Mouse (Mus musculus) liver, embryonic 16.5 days (tissue): ENCODE data around the gene Mrm1. TPM values are rescaled to one million over a fixed set of nuclear protein-coding genes. Genes with fewer than 3 reads are reported as not detected.

Source experiments
- polyA plus RNA-seq: library from polyadenylated mRNA; unstranded; fragments of >200 nt; fragmentation: Nextera tagmentation; extraction: Ambion mirVana; gene quantifications from 2 replicates; pipeline ENCODE4 v1.2.1, GENCODE M21; 2015

Mrm1 gene
- polyA plus RNA-seq, 1 experiment from 2014 or later = 14.5 TPM

Other genes starting within 250 kb of the Mrm1 start
- gene Dhrs11, start 9.5 kb upstream of the Mrm1 start, polyA plus RNA-seq = 231 and 247 TPM in 2 replicates
- 48.4 and 50.3 TPM in 2 replicates for gene Ggnbp2, start 51.3 kb upstream of the Mrm1 start, polyA plus RNA-seq
- 3.0 and 3.3 TPM in 2 replicates for gene Myo19, start 60.6 kb upstream of the Mrm1 start, polyA plus RNA-seq
- 1.3 and 1.4 TPM in 2 replicates for gene Pigw, start 60.8 kb upstream of the Mrm1 start, polyA plus RNA-seq
- 27.4 and 32.1 TPM in 2 replicates for gene Znhit3, start 96.9 kb upstream of the Mrm1 start, polyA plus RNA-seq
- not detected in 2 replicates for gene Car4, start 138.3 kb upstream of the Mrm1 start, polyA plus RNA-seq